Mouse (Mus musculus) bone marrow macrophage, adult 2 months (primary cell): Measurements from ENCODE around the gene Fundc2.

ENCODE experiments used
- CTCF ChIP-seq: IDR thresholded peaks from 2 replicates; pipeline ENCODE4 v1.5.1; 2012; ENCODE audit warnings: low read depth, mild to moderate bottlenecking, low read length, moderate library complexity
- POLR2A ChIP-seq: IDR thresholded peaks from 2 replicates; pipeline ENCODE4 v1.6.1; 2012; ENCODE audit warnings: mild to moderate bottlenecking, low read depth, low read length, borderline replicate concordance

GRCm38 (mm10) chrX:75399471-75399870, 17.3 kb downstream of the Fundc2 start:
- TF ChIP-seq CTCF (no peak), POLR2A (no peak)
